Mouse (Mus musculus) frontal cortex, postnatal 25 days (tissue): ENCODE data around the gene a.
"Not testable (repeated sequence)": the region's sequence is repeated elsewhere in the genome, so short reads cannot be mapped to it uniquely, and the experiment has no call there.

Experiments
- DNase-seq, 2 experiments: peaks; one replicate each; pipeline ENCODE4 v3.0.0; 2022; ENCODE audit warnings: low spot score in 2 of 2

a gene

DNA sequence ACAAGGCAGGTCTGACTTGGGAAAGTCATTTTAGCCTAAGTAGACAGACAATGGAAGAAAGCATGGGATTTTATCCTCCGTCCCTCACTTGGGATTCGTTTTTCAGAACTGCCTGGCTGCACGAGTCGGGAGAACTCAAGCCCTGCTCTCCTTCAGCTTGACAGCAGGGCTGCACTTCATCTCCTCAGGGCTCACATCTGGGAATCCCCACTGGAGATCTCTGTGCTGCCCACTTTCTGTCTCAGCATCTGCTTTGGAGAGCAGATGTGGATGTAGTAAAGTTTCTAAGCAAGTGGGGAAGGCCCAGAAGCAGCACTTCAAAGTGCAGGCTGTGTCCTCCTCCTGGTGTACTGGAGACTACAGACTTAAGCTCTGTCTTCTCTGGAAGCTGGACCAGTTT, 130.9 kb downstream of the a start:
- DNase-seq, result not testable (repeated sequence)

DNA sequence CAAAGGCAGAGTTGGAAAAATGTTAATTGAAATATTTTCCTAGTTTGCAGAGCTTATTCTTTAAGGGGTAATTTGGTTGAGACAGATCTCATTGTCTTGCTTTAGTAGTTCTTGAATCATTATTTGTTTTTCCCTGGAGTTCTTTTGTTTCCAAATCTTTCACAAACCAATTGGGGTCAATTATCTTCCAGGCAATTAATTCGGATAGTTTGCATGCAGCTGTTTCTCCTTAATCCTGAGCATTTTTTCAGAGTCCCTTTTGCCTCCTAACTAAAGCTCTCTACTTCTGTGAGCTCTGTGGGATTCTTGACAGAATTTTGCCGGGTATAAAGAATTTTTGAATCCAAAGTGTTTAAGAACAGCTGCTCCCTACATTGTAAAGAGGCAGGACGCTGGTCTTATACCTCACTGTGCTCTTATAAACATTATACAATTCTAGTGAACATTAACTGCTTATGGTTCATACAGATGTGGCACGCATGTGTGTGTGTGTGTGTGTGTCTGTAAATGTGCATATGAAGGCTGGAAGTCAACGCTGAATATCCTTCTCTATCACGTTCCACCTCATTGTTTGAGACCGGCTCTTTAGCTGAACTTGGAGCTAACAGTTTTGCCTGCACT, 134.3 kb downstream of the a start:
- no peak for DNase-seq

DNA sequence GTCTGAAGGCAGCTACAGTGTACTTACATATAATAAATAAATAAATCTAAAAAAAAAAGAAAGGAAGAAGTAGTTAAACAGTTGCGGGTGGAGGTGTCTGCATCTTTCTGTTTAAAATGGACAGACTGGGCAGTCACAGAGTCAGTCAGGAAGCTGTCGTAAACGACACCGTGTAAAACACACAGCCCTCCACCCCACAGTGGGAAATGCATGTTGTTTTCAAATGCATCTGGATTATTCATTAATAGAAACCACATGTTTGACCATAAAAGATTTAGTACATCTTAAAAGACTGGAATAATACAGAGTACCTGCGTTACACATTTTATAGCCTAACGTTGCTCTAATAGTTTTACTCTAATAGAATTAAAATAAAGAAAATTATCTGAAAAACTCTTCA, 135.6 kb downstream of the a start:
- no peak for DNase-seq

DNA sequence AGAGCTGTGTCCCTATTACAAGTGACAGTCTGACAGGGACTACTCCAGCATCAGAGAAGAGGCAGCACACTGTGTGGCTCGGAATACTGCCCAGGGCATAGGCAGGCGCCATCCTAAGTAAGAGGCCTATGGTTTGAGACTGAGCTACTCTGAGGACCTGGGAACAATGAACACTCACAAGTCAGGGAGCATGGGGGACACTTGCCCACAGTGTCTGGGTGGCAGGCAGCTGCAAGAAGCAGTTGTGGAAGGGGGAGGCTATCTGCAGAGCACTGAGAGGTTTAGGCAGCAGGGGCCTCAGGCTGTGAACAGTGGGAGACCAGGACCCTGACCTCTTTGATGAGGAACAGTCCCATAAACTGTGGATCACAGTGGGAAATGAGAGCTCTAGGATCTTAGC, 137.1 kb downstream of the a start:
- DNase-seq, result no peak

DNA sequence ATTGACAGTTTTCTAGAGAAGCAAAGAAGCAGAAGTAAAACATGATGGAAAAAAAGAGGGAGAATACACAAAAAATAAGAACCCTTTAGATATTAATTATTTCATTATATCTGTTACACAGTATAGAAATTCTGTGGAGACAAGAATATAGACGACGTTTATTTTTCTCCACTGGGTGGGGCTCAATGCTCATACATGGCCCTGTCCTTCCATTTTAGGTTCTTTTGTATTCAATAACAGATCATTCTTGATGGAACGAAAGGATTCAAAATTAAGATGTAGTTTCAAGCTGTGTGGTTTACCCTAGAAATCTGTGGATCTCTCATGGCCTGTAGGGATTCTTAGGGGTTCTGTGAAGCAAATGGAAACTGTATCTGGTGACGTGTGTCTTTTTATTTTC, 142.7 kb downstream of the a start:
- no peak for DNase-seq

DNA sequence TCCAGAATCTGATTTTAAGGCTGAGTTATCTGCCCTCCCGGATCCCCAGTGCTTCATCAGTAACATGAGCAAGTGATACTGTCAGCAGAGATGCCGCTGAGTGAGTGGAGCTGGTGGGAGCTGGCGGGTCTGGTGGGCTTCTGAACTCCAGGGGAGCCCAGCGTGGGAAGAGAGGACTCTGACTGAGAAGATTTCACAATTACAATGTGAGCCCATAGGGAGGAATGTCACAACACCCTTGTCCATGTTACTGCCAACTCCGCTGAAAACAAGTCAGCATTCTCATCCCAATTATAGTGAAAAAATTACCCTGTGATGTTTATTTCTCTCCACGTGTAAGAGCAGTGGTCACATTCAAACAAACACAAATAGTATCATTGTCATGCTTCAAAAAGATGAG, 144.9 kb downstream of the a start:
- DNase-seq, result no peak

DNA sequence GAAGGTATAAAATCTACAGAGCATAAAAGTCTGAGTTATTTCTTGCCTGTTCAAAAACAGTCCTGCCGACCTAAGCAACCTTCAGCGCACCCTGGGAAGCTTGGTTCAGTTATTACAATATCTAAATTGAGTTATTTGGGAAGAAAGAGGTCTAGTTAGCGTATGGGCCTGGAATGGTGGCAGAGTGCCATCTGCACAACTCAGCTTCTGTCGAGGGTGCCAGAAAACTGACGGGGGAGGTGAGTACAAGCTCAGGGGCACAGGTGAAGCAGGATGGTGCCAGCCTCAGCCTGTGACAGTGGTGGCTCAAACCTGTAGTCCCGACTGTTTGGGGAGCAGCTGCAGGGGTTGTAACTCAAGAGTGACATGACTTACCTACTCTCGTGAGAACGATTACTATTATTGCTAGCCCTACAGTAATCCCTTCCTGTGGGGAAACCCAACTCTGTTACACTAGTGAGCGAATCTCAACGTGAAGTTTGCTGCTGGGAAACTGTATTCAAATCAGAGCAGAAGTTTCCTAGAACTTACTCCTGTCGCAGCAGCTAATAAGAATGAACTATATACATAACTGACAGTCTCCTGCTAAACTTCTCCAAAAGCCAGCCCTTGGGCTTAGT, 145.4 kb downstream of the a start:
- no peak for DNase-seq

DNA sequence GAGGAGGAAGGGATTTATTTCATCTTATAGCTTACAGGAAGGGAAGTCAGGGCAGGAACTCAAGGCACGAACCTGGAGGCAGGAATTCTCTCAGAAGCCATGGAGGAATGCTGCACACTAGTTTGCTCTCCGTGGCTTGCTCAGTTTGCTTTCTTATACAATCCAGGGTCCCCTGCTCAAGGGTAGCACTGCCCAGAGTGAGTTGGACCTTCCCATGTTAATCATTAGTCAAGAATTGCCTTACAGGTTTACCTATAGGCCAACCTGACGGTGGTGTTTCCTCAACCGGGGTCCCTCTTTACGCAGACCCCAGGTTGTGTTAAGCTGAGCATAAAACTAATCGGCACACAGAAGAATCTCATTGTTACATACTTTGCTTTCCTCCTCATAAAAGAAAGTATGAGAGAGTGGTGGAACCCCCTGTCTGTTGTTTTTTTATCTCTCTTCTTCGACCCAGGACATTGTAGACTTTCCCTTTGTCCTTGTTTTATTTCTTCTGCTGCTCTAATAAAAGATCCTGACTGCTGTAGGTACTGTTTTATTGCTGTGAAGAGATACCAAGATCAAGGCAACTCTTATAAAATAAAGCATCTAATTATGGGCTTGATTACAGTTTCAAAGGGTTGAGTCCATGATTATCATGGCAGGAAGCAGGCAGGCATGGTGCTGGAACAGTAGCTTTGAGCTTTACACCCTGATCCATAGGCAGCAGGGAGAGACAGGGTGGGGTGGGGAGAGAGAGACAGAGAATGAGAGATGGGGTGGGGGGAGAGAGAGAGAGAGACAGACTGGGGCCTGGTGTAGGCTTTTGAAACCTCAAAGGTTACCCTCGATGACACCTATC, 146.6 kb downstream of the a start:
- DNase-seq, result no peak

DNA sequence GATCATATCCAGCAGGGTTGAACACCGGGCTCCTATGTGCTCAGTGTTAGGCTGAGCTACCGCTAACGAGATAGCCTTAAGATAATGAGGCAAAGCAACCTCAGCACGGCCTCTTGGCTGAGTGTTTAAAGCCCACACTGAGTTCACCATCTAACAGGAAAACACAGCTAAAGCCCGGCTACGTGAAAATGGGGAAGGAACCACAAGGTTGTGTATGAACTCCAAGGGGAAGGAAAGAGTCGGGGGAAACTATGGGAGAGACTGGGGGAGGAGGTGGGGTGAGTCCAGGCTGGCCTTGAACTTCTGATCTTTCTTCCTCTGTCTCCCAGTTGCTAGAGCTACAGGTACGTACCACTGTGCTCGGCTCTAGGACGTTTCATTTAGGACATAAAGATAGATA, 150.8 kb downstream of the a start:
- no peak for DNase-seq

DNA sequence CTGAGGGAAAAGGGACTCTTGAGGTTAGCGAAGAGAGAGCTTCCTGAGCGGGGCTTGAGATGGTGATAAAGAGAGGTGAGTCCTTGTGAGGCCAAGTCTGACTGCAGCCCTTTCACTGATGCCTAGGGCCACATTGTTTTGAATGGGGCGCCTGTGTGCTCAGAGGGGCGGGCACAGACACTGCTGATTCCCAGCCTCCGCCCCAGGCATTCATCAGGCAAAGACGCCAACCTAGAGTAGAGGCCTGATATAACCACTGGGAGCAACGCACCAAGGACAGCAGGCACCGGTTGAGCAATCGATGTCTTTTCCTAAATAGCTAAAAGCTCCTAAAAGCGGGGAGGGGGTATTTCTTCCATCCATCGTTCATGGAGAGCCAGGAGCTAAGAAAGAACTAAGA, 151.3 kb downstream of the a start:
- DNase-seq, result no peak

DNA sequence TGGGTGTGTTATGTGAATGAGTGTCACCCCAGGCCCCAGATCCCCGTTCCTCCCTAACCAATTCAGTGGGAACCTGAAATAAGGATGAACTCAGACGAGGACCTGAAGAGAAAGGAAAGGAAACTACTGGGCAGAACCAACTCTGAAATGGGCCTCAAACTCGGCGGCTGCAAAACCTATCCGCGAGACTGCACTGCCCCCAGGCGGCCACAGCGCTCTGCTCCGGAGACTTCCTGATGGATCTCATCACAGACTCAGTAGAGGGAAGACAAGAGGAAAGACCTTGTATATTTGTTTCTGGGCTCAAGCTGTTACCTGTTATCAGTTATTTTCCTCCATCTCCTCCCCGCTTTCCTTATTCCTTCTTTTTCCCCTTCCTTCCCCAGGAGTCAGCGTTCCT, 151.9 kb downstream of the a start:
- DNase-seq, result peak; percentile 68 to 69

DNA sequence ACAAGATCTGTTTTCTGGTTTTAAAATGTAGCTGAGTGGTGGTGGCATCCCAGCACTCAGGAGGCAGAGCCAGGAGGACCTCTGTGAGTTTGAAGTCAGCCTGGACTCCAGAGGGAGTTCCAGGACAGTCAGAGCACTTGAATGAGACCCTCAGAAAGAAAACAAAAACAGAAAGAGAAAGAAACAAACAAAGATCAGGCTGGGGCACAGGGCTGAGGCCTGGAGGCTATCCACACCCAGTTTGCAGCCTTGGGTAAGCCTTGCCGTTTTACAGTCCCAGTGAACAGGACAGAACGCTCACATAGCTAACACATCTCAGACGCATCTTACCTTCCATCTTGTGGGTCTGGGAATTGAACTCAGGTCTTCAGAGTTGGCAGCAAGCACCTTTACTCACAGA, 155.7 kb downstream of the a start:
- no peak for DNase-seq

DNA sequence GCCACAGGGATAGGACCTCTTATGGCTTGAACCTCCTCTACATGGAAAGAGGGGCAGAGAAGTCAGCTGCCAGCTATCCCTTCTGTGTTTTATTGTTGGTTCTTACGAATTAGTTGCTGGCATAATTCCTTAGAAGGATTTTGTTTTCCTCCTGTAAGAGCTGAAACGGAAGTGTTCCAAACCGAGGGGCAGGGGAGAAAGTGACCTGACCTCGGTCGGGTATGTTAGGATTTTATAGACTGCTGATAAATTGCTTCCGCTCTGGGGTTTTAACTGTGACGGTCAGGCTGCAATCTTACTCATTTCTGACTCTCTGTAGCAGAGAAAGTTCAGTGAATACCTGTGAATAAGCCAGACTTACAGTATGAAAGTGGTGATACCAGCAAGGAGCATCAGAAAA, 158.2 kb downstream of the a start:
- DNase-seq, result no peak

DNA sequence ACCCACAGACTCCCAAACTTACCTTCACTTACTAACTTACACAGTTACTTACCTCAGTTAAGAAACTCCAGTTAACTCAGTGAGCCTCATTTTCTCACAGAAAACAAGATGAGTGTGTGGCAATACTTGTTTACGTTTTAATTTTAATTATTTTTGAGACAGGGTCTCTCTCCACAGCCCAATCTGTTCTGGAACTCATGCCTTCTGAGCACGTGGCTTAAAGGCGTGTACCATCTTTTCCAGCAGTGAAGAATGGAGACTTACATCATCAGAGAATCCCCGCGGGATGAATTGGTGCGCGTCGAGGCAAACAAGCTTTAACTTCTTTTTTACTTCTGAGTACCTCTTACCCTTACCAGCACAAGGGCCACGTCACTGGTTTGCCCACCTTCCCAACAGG, 158.7 kb downstream of the a start:
- DNase-seq, result no peak

DNA sequence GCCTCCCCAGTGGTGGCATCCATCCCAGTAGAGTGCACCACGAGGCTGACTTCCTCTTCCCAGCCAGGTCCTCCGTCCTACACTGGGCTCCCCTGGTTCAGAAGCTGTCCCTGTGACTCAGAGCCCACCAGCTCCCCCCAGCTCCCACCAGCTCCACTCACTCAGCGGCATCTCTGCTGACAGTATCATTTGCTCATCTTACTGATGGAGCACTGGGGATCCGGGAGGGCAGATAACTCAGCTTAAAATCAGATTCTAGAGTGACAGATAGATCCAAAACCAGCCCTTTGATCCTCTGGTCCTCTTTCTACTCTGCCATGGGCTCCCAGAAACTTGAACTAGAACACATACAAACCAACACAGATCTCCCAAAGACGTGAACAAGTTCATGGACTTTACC, 159.4 kb downstream of the a start:
- no peak for DNase-seq

DNA sequence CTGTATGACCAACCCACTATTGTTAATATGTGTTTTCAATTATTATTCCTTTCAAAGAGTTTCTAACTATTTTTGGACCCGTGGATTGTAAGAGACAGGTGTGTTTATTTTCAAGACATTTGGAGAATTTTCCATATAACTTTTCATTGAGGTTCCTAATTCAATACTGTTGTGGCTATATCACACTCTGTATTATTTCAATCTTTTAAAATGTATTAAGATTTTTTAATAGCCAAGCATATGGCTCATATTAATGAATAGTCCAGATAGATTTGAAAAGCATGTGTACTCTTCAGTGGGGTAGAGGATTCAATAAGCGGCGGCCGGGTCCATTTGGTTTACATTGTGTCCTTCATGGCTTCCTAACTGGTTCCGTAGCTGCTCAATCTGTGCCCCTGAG, 168.3 kb downstream of the a start:
- DNase-seq, result no peak

DNA sequence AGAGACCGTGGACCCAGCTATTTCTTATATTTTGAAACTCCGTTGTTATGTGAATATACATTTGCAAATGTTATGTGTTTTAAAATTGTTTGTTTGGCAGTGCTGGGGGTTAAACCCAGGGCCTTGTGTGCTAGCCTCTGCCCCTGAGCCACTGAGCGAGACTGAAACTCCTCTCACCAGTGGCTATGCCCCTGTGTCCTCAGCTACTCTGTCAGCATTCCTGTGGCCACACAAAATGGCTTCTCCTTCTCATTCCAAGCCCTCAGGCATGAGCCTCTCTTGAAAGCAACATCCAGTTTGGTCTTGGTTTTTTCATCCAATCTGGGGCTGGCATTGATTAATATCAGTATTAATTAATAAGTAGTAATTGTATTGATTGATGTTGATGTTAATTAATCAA, 168.7 kb downstream of the a start:
- no peak for DNase-seq

DNA sequence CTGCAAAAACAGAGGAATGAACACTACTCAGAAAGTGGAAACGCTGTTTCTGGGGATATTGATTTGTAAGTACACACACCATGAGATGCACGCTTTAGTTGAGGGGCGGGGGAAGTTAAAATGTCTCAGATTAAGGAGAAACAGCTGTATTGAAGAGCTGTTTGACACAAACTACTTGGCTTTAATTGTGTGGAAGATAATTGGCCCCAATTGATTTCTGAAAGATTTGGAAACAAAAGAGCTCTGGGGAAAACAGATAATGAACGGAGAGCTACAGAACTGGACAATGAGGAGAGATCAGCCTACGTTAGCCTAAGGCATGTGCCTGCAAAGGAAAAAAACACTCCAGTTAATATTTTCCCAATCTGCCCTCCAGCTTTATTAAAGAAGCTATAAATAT, 172.0 kb downstream of the a start:
- no peak for DNase-seq

DNA sequence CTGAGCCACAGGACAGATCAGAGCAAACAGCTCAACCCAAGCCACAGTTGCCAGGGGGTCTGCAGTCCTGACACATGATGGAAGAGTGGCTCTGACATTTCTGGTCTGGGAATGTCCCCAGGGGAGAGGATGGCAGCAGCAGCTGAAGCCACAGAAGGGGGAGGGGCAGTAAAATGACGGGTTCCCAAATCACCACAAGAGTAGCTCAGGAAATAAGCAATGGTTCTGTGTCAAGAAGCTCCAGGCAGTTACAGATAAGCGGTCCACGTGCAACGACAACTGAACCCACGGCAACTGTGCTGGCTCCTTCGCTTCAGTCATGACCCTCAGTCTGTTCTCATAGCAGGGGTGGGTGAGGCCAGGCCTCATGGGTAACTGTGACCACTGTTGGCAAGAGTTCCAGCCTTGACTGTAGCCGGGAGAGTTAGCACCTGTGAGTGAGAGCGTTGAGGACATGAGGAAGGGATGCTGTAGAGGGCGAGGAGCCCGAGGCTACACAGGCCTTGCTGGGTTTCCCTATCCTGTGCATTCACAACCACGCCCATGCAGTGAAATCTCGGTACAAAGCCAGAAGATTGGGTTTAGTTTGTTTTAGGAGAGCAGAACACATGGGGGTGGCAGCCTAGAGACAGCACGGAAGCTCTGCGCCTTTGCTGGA, 178.7 kb downstream of the a start:
- DNase-seq, result not testable (repeated sequence)

DNA sequence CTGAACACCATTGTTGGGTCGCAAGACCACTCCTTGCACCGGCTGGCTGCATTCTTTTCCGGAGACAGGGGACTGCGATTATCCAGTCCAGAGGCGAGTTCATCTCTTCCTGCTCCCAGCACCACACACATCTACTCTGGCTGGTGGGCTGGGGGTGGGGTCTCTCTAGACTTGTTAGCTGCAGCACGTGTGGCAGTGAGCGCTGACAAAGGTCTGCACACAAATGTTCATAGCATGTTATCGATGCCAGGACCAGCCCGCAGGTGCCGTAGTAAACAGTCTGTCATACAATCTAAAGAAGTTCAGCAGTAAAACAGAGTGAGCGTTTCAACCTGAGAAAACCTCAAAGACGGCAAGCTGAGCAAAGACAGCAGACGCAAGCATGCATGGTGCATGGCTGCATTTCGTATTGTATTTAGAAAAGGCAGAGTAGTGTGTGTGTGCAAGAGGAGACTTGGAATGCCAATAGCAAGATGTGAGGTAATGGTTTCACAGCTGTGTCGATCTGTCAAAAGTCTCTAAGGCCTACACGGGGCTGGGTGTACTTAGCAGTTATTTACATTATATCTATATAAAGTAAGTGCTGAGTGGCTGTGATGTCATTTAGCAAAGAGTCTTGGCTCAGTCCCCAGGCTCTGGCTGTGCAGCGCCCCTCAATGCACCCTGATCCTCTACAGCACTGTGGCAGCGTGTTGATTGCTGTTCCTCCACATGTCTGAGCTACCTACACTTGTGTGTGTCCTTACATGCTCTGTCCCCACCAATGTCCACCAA, 180.9 kb downstream of the a start:
- DNase-seq, result no peak

DNA sequence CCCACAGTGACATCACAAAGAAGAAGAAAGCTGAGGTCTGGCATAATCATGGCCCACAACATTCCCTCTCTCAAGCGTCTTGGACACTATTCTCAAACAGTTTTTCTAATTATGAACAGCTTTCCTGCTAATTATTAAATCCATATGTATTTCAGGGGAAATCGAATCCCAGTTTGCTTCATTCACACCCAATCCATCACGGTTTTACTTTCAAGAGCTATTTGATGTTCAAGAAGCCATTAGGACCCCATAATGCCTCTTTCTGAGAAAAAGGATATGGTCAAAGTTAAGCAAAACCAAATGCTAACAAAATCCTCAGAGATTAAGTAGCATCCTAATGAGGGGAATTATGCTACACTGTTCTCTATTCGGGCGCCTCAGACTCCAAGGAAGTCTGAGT, 181.8 kb downstream of the a start:
- DNase-seq, result no peak

DNA sequence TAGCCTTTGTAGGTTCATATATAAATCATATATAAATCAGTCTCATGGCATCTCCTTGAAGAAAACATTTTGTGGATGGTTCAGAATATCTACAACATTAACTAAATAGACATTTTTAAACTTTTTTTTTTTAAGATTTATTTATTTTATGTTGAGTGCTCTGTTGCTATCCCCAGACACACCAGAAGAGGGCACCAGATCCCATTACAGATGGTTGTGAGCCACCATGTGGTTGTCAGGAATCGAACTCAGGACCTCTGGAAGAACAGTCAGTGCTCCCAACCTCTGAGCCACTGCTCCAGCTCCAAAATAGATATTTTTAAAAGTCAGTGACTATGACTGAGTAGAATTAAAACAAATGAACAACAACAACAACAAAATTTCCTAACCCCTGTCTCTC, 195.4 kb downstream of the a start:
- no peak for DNase-seq
